In the genomic region with DNA sequence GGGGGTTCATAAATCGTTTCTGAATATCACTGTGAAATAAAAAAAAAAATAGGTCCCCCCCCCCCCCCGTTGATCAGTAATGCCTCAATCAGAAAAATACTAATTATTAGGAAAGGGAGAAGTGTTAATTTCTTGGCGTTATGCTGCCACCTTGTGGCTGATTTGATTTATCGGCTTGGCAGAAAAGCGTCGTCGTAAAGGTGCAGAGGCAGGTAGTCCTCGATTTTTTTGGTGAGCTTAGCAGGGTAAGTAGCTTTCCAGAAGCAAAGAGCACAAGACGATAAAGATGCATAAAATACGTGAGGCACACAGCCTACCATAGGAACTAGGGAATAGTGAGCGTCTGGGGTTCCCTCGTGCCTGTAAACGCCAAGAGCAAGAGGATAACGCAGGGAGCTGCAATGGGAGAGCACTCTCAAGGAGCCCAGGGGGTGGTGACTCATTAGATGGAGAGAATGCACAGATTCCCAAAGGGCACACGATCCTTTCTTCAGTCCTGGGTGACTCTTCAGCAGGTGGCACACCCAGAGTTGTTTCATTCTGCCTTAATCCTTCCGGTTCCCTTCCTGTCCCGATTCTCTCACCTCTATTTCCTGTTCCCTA, we compare ENCODE assay signal across 8 mouse cellular contexts. TPM values are rescaled to one million over a fixed set of nuclear protein-coding genes. Genes with fewer than 3 reads are reported as not detected.
A peak's percentile ranks its signal among the peaks of the same experiment; 100 is the strongest.
DNase-seq lines count a peak whose midpoint lies in the region; ATAC-seq and TF ChIP-seq lines count a peak whose summit lies in the region.

No protein-coding gene starts in this region.

- intact Hi-C loops in left cerebral cortex, postnatal 36 days (cut with DNase I) = loop anchor here (1.0 to 5.0 kb wide), 2 partner anchors 243 to 505 kb away; no protein-coding TSS in a partner anchor

- TF ChIP-seq CTCF in spleen, adult 2 months (IDR thresholded peaks at IDR 0.05; ENCODE audit: extremely low read depth, insufficient read depth, insufficient read length, insufficient replicate concordance) = peak; percentile 17; the same call in 1 of the 2 replicates

- TF ChIP-seq POLR2A in spleen, adult 2 months (IDR thresholded peaks at IDR 0.05; ENCODE audit: low read depth, low read length) = no peak

- H3K36me3 ChIP-seq in heart, embryonic 10.5 days = 0 out of 2 replicates have a peak, but pooled peaks cover 1% of the 10 kb centered on the region
- no peaks in the 10 kb centered on the region for H3K36me3 ChIP-seq in hindbrain, embryonic 14.5 days (replicated peaks; ENCODE audit: control insufficient read depth, insufficient read depth)
- no peaks in the 10 kb centered on the region; the same call in 1 of the 2 replicates for H3K36me3 ChIP-seq in spleen, adult 2 months (ENCODE audit: control insufficient read depth, insufficient read depth, low read length)

- H3K9ac ChIP-seq in hindbrain, embryonic 14.5 days = 0 out of 2 replicates have a peak overlapping the region, but pooled peaks have one; percentile 31

- H3K4me1 ChIP-seq in heart, embryonic 10.5 days = no peaks in the 10 kb centered on the region
- 0 out of 2 replicates have a peak, but pooled peaks cover 3% of the 10 kb centered on the region for H3K4me1 ChIP-seq in hindbrain, embryonic 14.5 days (replicated peaks; ENCODE audit: control insufficient read depth, insufficient read depth, low read length)
- H3K4me1 ChIP-seq in spleen, adult 2 months (ENCODE audit: control insufficient read depth, insufficient read depth, insufficient read length) = 0 out of 2 replicates have a peak, but pooled peaks cover 2% of the 10 kb centered on the region

- peak; percentile 67; the same call in 1 of the 2 replicates for ATAC-seq in erythroblast, adult 5-6 weeks (replicated peaks; ENCODE audit: low FRiP score, poor library complexity, severe bottlenecking)
- no peak; the same call in 1 of the 2 replicates for ATAC-seq in hindbrain, embryonic 14.5 days (ENCODE audit: low FRiP score)

- WGBS in heart, embryonic 10.5 days = 15% methylated on average over 17 of the region's 17 CpGs
- 14% methylated on average over 17 of the region's 17 CpGs for WGBS in hindbrain, embryonic 14.5 days
- WGBS in spleen, adult 2 months = 4% methylated on average over 17 of the region's 17 CpGs

- no peak overlapping the region for H3K27ac ChIP-seq in heart, embryonic 10.5 days
- H3K27ac ChIP-seq in hindbrain, embryonic 14.5 days = no peak overlapping the region
- H3K27ac ChIP-seq in spleen, adult 2 months (ENCODE audit: insufficient read depth, low read length) = no peak overlapping the region

- no peak overlapping the region for H3K4me3 ChIP-seq in heart, embryonic 10.5 days
- 0 out of 2 replicates have a peak overlapping the region, but pooled peaks have one; percentile 14 for H3K4me3 ChIP-seq in hindbrain, embryonic 14.5 days (replicated peaks; ENCODE audit: low read length)
- H3K4me3 ChIP-seq in spleen, adult 2 months (ENCODE audit: extremely low read depth, insufficient read depth, insufficient read length) = no peak overlapping the region

- peak overlapping the region; percentile 43 for H3K4me2 ChIP-seq in hindbrain, embryonic 14.5 days (replicated peaks)

- no peaks in the 10 kb centered on the region for H3K9me3 ChIP-seq in heart, embryonic 10.5 days
- H3K9me3 ChIP-seq in hindbrain, embryonic 14.5 days (ENCODE audit: control insufficient read depth, low read length) = no peaks in the 10 kb centered on the region

- 0 out of 2 replicates have a peak, but pooled peaks cover 5% of the 10 kb centered on the region for H3K27me3 ChIP-seq in heart, embryonic 10.5 days (ENCODE audit: insufficient read depth, poor library complexity, severe bottlenecking)
- H3K27me3 ChIP-seq in hindbrain, embryonic 14.5 days (ENCODE audit: control insufficient read depth, insufficient read depth, low read length) = peaks cover 41% of the 10 kb centered on the region
- no peaks in the 10 kb centered on the region for H3K27me3 ChIP-seq in spleen, adult 2 months (ENCODE audit: control insufficient read depth, insufficient read depth, low read length)

- peak; percentile 22 to 78 for DNase-seq in heart, adult 18-20 months
- no peak for DNase-seq in heart, embryonic 10.5 days (ENCODE audit: low spot score)
- peak; percentile 86 for DNase-seq in brain, adult 2 months (ENCODE audit: low read depth, low spot score)
- DNase-seq in hindbrain, embryonic 14.5 days (ENCODE audit: low spot score) = peak; percentile 89
- DNase-seq in left cerebral cortex, postnatal 36 days (ENCODE audit: low spot score in 2 of 2) = peak; percentile 27 to 43
- DNase-seq in mesoderm, embryonic 11.5 days (ENCODE audit: low read depth, low spot score) = peak; percentile 47
- DNase-seq in spleen, adult 2 months (ENCODE audit: low read depth in 1 of 2, low spot score in 2 of 2) = peak; percentile 15 to 35

RNA-seq across cellular contexts. Expression of a gene that starts 3.8 kb away (rescaled TPM):
- not detected for total RNA-seq in heart, adult 18-20 months (2021)
- 0.15 TPM in 1 of 2 replicates, not detected in the other for polyA plus RNA-seq in heart, embryonic 10.5 days (2016; fragmentation: Nextera tagmentation; extraction: Ambion mirVana)
- not detected in 2 replicates for total RNA-seq in erythroblast, adult 5-6 weeks (2015; ENCODE audit: low replicate concordance)
- not detected in 2 replicates for total RNA-seq in erythroblast, adult 5-6 weeks (2017; ENCODE audit: low replicate concordance)
- not detected in 2 replicates for polyA plus RNA-seq in hindbrain, embryonic 14.5 days (2014; fragmentation: Nextera tagmentation; extraction: Ambion mirVana)
- total RNA-seq in left cerebral cortex, postnatal 36 days (2021) = not detected
- not detected in 2 replicates for polyA plus RNA-seq in spleen, adult 2 months (2012; rRNA removed)

RNA-seq across cellular contexts. Expression of a gene that starts 49.9 kb away (rescaled TPM):
- total RNA-seq in heart, adult 18-20 months (2021) = 10 to 100 TPM; 12.7 to 12.8 TPM
- polyA plus RNA-seq in heart, embryonic 10.5 days (2016; fragmentation: Nextera tagmentation; extraction: Ambion mirVana) = 24.1 and 26.1 TPM in 2 replicates
- total RNA-seq in erythroblast, adult 5-6 weeks (2015; ENCODE audit: low replicate concordance) = 12.5 and 13.6 TPM in 2 replicates
- total RNA-seq in erythroblast, adult 5-6 weeks (2017; ENCODE audit: low replicate concordance) = 21.0 and 21.3 TPM in 2 replicates
- 21.4 and 27.9 TPM in 2 replicates for polyA plus RNA-seq in hindbrain, embryonic 14.5 days (2014; fragmentation: Nextera tagmentation; extraction: Ambion mirVana)
- 10 to 100 TPM; 13.8 to 16.3 TPM for total RNA-seq in left cerebral cortex, postnatal 36 days (2021)
- polyA plus RNA-seq in spleen, adult 2 months (2012; rRNA removed) = 9.1 and 9.9 TPM in 2 replicates

RNA-seq across cellular contexts. Expression of a gene that starts 50.1 kb away (rescaled TPM):
- total RNA-seq in heart, adult 18-20 months (2021) = 10 to 100 TPM; 47.1 to 50.0 TPM
- 140 and 150 TPM in 2 replicates for polyA plus RNA-seq in heart, embryonic 10.5 days (2016; fragmentation: Nextera tagmentation; extraction: Ambion mirVana)
- total RNA-seq in erythroblast, adult 5-6 weeks (2015; ENCODE audit: low replicate concordance) = 27.2 and 43.8 TPM in 2 replicates
- 42.3 and 65.0 TPM in 2 replicates for total RNA-seq in erythroblast, adult 5-6 weeks (2017; ENCODE audit: low replicate concordance)
- 96.5 and 109 TPM in 2 replicates for polyA plus RNA-seq in hindbrain, embryonic 14.5 days (2014; fragmentation: Nextera tagmentation; extraction: Ambion mirVana)
- 10 to 100 TPM; 64.7 to 71.8 TPM for total RNA-seq in left cerebral cortex, postnatal 36 days (2021)
- polyA plus RNA-seq in spleen, adult 2 months (2012; rRNA removed) = 13.3 and 16.0 TPM in 2 replicates
